Mouse (Mus musculus) neural tube, embryonic 11.5 days (tissue): ENCODE results near the gene Olfr213. TPM values are rescaled to one million over a fixed set of nuclear protein-coding genes. Genes with fewer than 3 reads are reported as not detected.

Source experiments
- ATAC-seq: fragments of 200-750 bp; cut with Nextera tagmentation; 2 replicates; pipeline ENCODE4 v1.8.0; 2017; ENCODE audit warnings: moderate number of reproducible peaks, mild to moderate bottlenecking, moderate TSS enrichment, moderate library complexity; ENCODE audit not compliant: insufficient read depth, low FRiP score, low TSS enrichment
- DNase-seq: peaks from one replicate; pipeline ENCODE4 v3.0.0-alpha.2; 2015; ENCODE audit warnings: low spot score
- H3K27ac ChIP-seq: fragments of 300-500 bp; sonication (generic); 2 replicates; pipeline ENCODE4 v1.5.1; 2014; ENCODE audit warnings: low read depth, mild to moderate bottlenecking, low read length
- H3K27me3 ChIP-seq: fragments of 300-500 bp; sonication (generic); 2 replicates; pipeline ENCODE4 v1.6.1; 2014; ENCODE audit warnings: mild to moderate bottlenecking, low read length, mixed read lengths; ENCODE audit not compliant: control insufficient read depth, insufficient read depth
- H3K36me3 ChIP-seq: fragments of 300-500 bp; sonication (generic); 2 replicates; pipeline ENCODE4 v1.6.1; 2014; ENCODE audit warnings: mild to moderate bottlenecking, low read length, moderate library complexity, mixed read lengths; ENCODE audit not compliant: control insufficient read depth, insufficient read depth
- H3K4me1 ChIP-seq: fragments of 300-500 bp; sonication (generic); 2 replicates; pipeline ENCODE4 v1.6.1; 2014; ENCODE audit warnings: low read length, mixed read lengths; ENCODE audit not compliant: control insufficient read depth, insufficient read depth
- H3K4me2 ChIP-seq: fragments of 300-500 bp; sonication (generic); 2 replicates; pipeline ENCODE4 v1.6.1; 2014; ENCODE audit warnings: low read depth, mild to moderate bottlenecking, moderate library complexity
- H3K4me3 ChIP-seq: fragments of 300-500 bp; sonication (generic); 2 replicates; pipeline ENCODE4 v1.5.1; 2014; ENCODE audit warnings: low read depth, low read length
- H3K9ac ChIP-seq: fragments of 300-500 bp; sonication (generic); 2 replicates; pipeline ENCODE4 v1.6.1; 2014; ENCODE audit warnings: mild to moderate bottlenecking, low read length
- H3K9me3 ChIP-seq: fragments of 300-500 bp; sonication (generic); 2 replicates; pipeline ENCODE4 v1.6.1; 2016; ENCODE audit warnings: low read length; ENCODE audit not compliant: control insufficient read depth
- WGBS: fragments of 180-500 bp; shearing (Covaris S2); extraction: QIAGEN DNeasy Blood & Tissue Kit; methylation state at CpG from one replicate; pipeline ENCODE4 v1.1.7; 2014; 5-methylcytosine and 5-hydroxymethylcytosine counted together
- polyA plus RNA-seq: library from polyadenylated mRNA; unstranded; fragments of >200 nt; fragmentation: Nextera tagmentation; extraction: Ambion mirVana; gene quantifications from 2 replicates; pipeline ENCODE4 v1.2.1, GENCODE M21; 2014

The Olfr213 gene
- polyA plus RNA-seq, 1 experiment from 2014 or later: not detected

- no peaks in the 10 kb centered on the region for H3K27me3 ChIP-seq
- ATAC-seq (no peak), DNase-seq (no peak)
- H3K36me3 ChIP-seq: no peaks in the 10 kb centered on the region
- no peak overlapping the region for H3K4me2 ChIP-seq
- H3K4me1 ChIP-seq: no peaks in the 10 kb centered on the region
- H3K9me3 ChIP-seq: no peaks in the 10 kb centered on the region
- no peak overlapping the region for H3K27ac ChIP-seq
- H3K4me3 ChIP-seq: no peak overlapping the region
- H3K9ac ChIP-seq: no peak overlapping the region
- 65% methylated on average over 3 of the region's 3 CpGs for WGBS
Measured at GRCm38 (mm10) chr6:116554952-116555351, 16.7 kb downstream of the Olfr213 start.

GRCm38 (mm10) chr6:116569834-116570233 is 31.6 kb downstream of the Olfr213 start:
- no peaks in the 10 kb centered on the region for H3K4me1 ChIP-seq
- H3K27me3 ChIP-seq: no peaks in the 10 kb centered on the region
- no peaks in the 10 kb centered on the region for H3K9me3 ChIP-seq
- no peak overlapping the region for H3K4me3 ChIP-seq
- no peak overlapping the region for H3K9ac ChIP-seq
- 31% methylated on average over 3 of the region's 3 CpGs for WGBS
- ATAC-seq: no peak
- DNase-seq: peak; percentile 20
- H3K4me2 ChIP-seq: no peak overlapping the region
- no peak overlapping the region for H3K27ac ChIP-seq
- H3K36me3 ChIP-seq: no peaks in the 10 kb centered on the region

GRCm38 (mm10) chr6:116584095-116584494 is 45.8 kb downstream of the Olfr213 start, which contains the start of gene Olfr215:
Gene Olfr215 (minus strand): TSS chr6:116584195.
- no peaks in the 10 kb centered on the region for H3K36me3 ChIP-seq
- WGBS: 81% methylated on average over 4 of the region's 4 CpGs
- ATAC-seq (no peak), DNase-seq (no peak)
- no peaks in the 10 kb centered on the region for H3K27me3 ChIP-seq
- H3K4me1 ChIP-seq: no peaks in the 10 kb centered on the region
- no peaks in the 10 kb centered on the region for H3K9me3 ChIP-seq
- no peak within 1 kb of the TSS for H3K4me3 ChIP-seq
- no peak within 1 kb of the TSS for H3K27ac ChIP-seq
- no peak within 1 kb of the TSS for H3K4me2 ChIP-seq
- H3K9ac ChIP-seq: no peak within 1 kb of the TSS

Other genes with a start within 250 kb of the Olfr213 start
- gene March8, start 200.4 kb upstream of the Olfr213 start, polyA plus RNA-seq: 38.8 and 41.6 TPM in 2 replicates
- gene Alox5, start 77.3 kb upstream of the Olfr213 start, polyA plus RNA-seq: 1.0 and 2.3 TPM in 2 replicates
- gene Olfr211, start 49.4 kb upstream of the Olfr213 start, polyA plus RNA-seq: not detected in 2 replicates
- not detected in 2 replicates for gene Olfr212, start 31.9 kb upstream of the Olfr213 start, polyA plus RNA-seq
- 0.31 and 0.43 TPM in 2 replicates for gene Gm5580, start 12.7 kb downstream of the Olfr213 start, polyA plus RNA-seq
- not detected in 2 replicates for gene Olfr214, start 15.8 kb downstream of the Olfr213 start, polyA plus RNA-seq
- not detected in 2 replicates for gene Olfr215, start 45.7 kb downstream of the Olfr213 start, polyA plus RNA-seq
- 290 and 302 TPM in 2 replicates for gene Zfp422, start 90.5 kb downstream of the Olfr213 start, polyA plus RNA-seq
- gene Depp1, start 112.2 kb downstream of the Olfr213 start, polyA plus RNA-seq: 11.0 and 14.5 TPM in 2 replicates
- gene Rassf4, start 135.5 kb downstream of the Olfr213 start, polyA plus RNA-seq: 38.0 and 38.3 TPM in 2 replicates
- gene Tmem72, start 178.5 kb downstream of the Olfr213 start, polyA plus RNA-seq: 0.04 and 0.12 TPM in 2 replicates